Comparison of ENCODE assay signal across 8 mouse cellular contexts in genomic region chr17:44078631-44079350, GRCm38 (mm10). TPM values are rescaled to one million over a fixed set of nuclear protein-coding genes. Genes with fewer than 3 reads are reported as not detected.
DNase-seq lines count a peak whose midpoint lies in the region; ATAC-seq and TF ChIP-seq lines count a peak whose summit lies in the region.

TSS of gene Enpp5 (plus strand) at chr17:44078813.

- DNase-seq in Patski (ENCODE audit: low read depth, low spot score), result peak; percentile 15
- peak; percentile 94 for DNase-seq in cerebellum, postnatal 14 days
- peak; percentile 86 for DNase-seq in frontal cortex, postnatal 14 days (ENCODE audit: low spot score in 2 of 2)
- peak; percentile 88 to 92 for DNase-seq in layer of hippocampus, postnatal 14 days (ENCODE audit: low spot score in 2 of 2)
- peak; percentile 87 for DNase-seq in lung, postnatal 10 days
- peak; percentile 75 for DNase-seq in retina, adult 2 months (ENCODE audit: low read depth, low spot score)
- peak; percentile 84 for DNase-seq in thymus, postnatal 25 days

- H3K4me3 ChIP-seq in hindbrain, embryonic 12.5 days, result peak within 1 kb of the TSS; percentile 65

- peak within 1 kb of the TSS; percentile 83 for H3K4me2 ChIP-seq in hindbrain, embryonic 12.5 days (replicated peaks)

- 0 out of 2 replicates have a peak, but pooled peaks cover 4% of the 10 kb centered on the region for H3K9me3 ChIP-seq in hindbrain, embryonic 12.5 days (replicated peaks)

- H3K27ac ChIP-seq in hindbrain, embryonic 12.5 days, result peak within 1 kb of the TSS; percentile 83

- in situ Hi-C loops in Patski (cut with MboI; ENCODE audit: low pct_unique_long_range_greater_than_20kb), result loop anchor here (5.0 to 10.0 kb wide), 2 partner anchors 46 to 179 kb away; no protein-coding TSS in a partner anchor

- POLR2A ChIA-PET in Patski (lab: Charles Lee), result interaction anchor here (0.5 kb wide), 1 partner anchor 49 kb away, joined by 3 read pairs; no protein-coding TSS in a partner anchor

- CTCF ChIA-PET in Patski (lab: Charles Lee), result interaction anchor here (1.0 to 2.1 kb wide), 2 partner anchors 52 to 72 kb away, joined by 3 to 6 read pairs; no protein-coding TSS in a partner anchor

- peak within 1 kb of the TSS; percentile 77 for H3K9ac ChIP-seq in hindbrain, embryonic 12.5 days

- WGBS in hindbrain, embryonic 12.5 days, result under 1% methylated on average over 31 of the region's 31 CpGs

- peaks cover 6% of the 10 kb centered on the region; the same call in 1 of the 2 replicates for H3K4me1 ChIP-seq in hindbrain, embryonic 12.5 days

- ATAC-seq in Patski, result peak; percentile 98
- ATAC-seq in hindbrain, embryonic 12.5 days (ENCODE audit: low FRiP score), result peak; percentile 98

- H3K36me3 ChIP-seq in hindbrain, embryonic 12.5 days, result peaks cover 15% of the 10 kb centered on the region; the same call in 1 of the 2 replicates

- H3K27me3 ChIP-seq in Patski, result no peaks in the 10 kb centered on the region
- H3K27me3 ChIP-seq in hindbrain, embryonic 12.5 days, result no peaks in the 10 kb centered on the region

- no peak for TF ChIP-seq CTCF in Patski (IDR thresholded peaks at IDR 0.05)

RNA-seq across cellular contexts. Expression of gene Enpp5, which starts in this region (rescaled TPM):
- 131 TPM for polyA plus RNA-seq in Patski (2021)
- 39.4 and 40.4 TPM in 2 replicates for polyA plus RNA-seq in hindbrain, embryonic 12.5 days (2016; fragmentation: Nextera tagmentation; extraction: Ambion mirVana)
- total RNA-seq in layer of hippocampus, postnatal 14 days (2021), result 100 to 1,000 TPM; 108 to 118 TPM

Comparison
In these comparisons a context has a peak if more than half of its experiments do, and no peak if none do; other contexts are left out.
1. Peak in every context shown above with its lines: DNase-seq, ATAC-seq, H3K4me3 ChIP-seq and H3K27ac ChIP-seq.
2. DNase-seq: peak in every context shown above with its lines; median percentile 94 in cerebellum, postnatal 14 days; 90 in layer of hippocampus, postnatal 14 days; 87 in lung, postnatal 10 days; 86 in frontal cortex, postnatal 14 days; 84 in thymus, postnatal 25 days; 75 in retina, adult 2 months; 15 in Patski.